Mouse (Mus musculus): ENCODE measurements around the gene Aunip. TPM values are rescaled to one million over a fixed set of nuclear protein-coding genes. Genes with fewer than 3 reads are reported as not detected.
"Not testable (repeated sequence)": the region's sequence is repeated elsewhere in the genome, so short reads cannot be mapped to it uniquely, and the experiment has no call there.

The Aunip gene
- polyA plus RNA-seq, 1 experiment from 2014 or later = 0.84 TPM

GRCm38 (mm10) chr4:134491716-134492115 lies 19.1 kb upstream of the Aunip start:
- Histone ChIP-seq H3K27ac (ENCODE audit: low read length) (no peak overlapping the region), H3K9me3 (ENCODE audit: low read length) (no peaks in the 10 kb centered on the region), H3K27me3 (replicated peaks; ENCODE audit: insufficient read depth, low read length) (no peaks in the 10 kb centered on the region), H3K4me2 (replicated peaks; ENCODE audit: low read depth, low read length) (no peak overlapping the region), H3K4me1 (ENCODE audit: insufficient read depth, low read depth, low read length) (peaks cover 14% of the 10 kb centered on the region; the same call in 1 of the 2 replicates), H3K9ac (replicated peaks; ENCODE audit: low read depth) (no peak overlapping the region), H3K4me3 (ENCODE audit: low read depth, low read length) (no peak overlapping the region), H3K36me3 (ENCODE audit: insufficient read depth, low read length) (no peaks in the 10 kb centered on the region)
- 36% methylated on average over 6 of the region's 6 CpGs for WGBS
- ATAC-seq = no peak
- TF ChIP-seq CTCF (IDR thresholded peaks at IDR 0.05) = no peak
- DNase-seq (ENCODE audit: low spot score) = no peak

GRCm38 (mm10) chr4:134494161-134494560 lies 16.6 kb upstream of the Aunip start:
- not testable (repeated sequence) for DNase-seq (ENCODE audit: low spot score); ATAC-seq; H3K9me3 ChIP-seq (ENCODE audit: low read length); H3K4me2 ChIP-seq (replicated peaks; ENCODE audit: low read depth, low read length); H3K27me3 ChIP-seq (replicated peaks; ENCODE audit: insufficient read depth, low read length); H3K4me3 ChIP-seq (ENCODE audit: low read depth, low read length); H3K36me3 ChIP-seq (ENCODE audit: insufficient read depth, low read length); H3K9ac ChIP-seq (replicated peaks; ENCODE audit: low read depth)
- peak overlapping the region; percentile 85; the same call in 1 of the 2 replicates for H3K27ac ChIP-seq (ENCODE audit: low read length)
- 94% methylated on average over 6 of the region's 6 CpGs for WGBS
- H3K4me1 ChIP-seq (ENCODE audit: insufficient read depth, low read depth, low read length) = peaks cover 17% of the 10 kb centered on the region; the same call in 1 of the 2 replicates

GRCm38 (mm10) chr4:134494780-134495545 lies 15.8 kb upstream of the Aunip start:
- H3K4me3 ChIP-seq (ENCODE audit: low read depth, low read length) = no peak overlapping the region
- H3K36me3 ChIP-seq (ENCODE audit: insufficient read depth, low read length) = no peaks in the 10 kb centered on the region
- no peak for TF ChIP-seq CTCF (IDR thresholded peaks at IDR 0.05)
- no peak for TF ChIP-seq EP300 (IDR thresholded peaks at IDR 0.05)
- no peaks in the 10 kb centered on the region for H3K27me3 ChIP-seq (replicated peaks; ENCODE audit: insufficient read depth, low read length)
- H3K27ac ChIP-seq (ENCODE audit: low read length) = peak overlapping the region; percentile 85
- H3K9me3 ChIP-seq (ENCODE audit: low read length) = no peaks in the 10 kb centered on the region
- no peak overlapping the region for H3K4me2 ChIP-seq (replicated peaks; ENCODE audit: low read depth, low read length)
- ATAC-seq (peak; percentile 41), DNase-seq (ENCODE audit: low spot score) (peak; percentile 70)
- no peak overlapping the region for H3K9ac ChIP-seq (replicated peaks; ENCODE audit: low read depth)
- WGBS = 38% methylated on average over 16 of the region's 16 CpGs
- H3K4me1 ChIP-seq (ENCODE audit: insufficient read depth, low read depth, low read length) = peaks cover 17% of the 10 kb centered on the region; the same call in 1 of the 2 replicates

- no peak overlapping the region for H3K9ac ChIP-seq (replicated peaks; ENCODE audit: low read depth)
Observed at GRCm38 (mm10) chr4:134495546-134495923, 15.3 kb upstream of the Aunip start.

GRCm38 (mm10) chr4:134496595-134497210 lies 14.1 kb upstream of the Aunip start, which contains the start of gene Paqr7:
Gene Paqr7, plus strand, starts transcription at chr4:134496697.
- ATAC-seq = peak; percentile 80
- DNase-seq (ENCODE audit: low spot score) = peak; percentile 85
- Histone ChIP-seq H3K36me3 (ENCODE audit: insufficient read depth, low read length) (no peaks in the 10 kb centered on the region), H3K9ac (replicated peaks; ENCODE audit: low read depth) (peak within 1 kb of the TSS; percentile 48), H3K27me3 (replicated peaks; ENCODE audit: insufficient read depth, low read length) (no peaks in the 10 kb centered on the region), H3K27ac (ENCODE audit: low read length) (peak within 1 kb of the TSS; percentile 85), H3K4me2 (replicated peaks; ENCODE audit: low read depth, low read length) (peak within 1 kb of the TSS; percentile 94), H3K4me3 (ENCODE audit: low read depth, low read length) (peak within 1 kb of the TSS; percentile 55), H3K4me1 (ENCODE audit: insufficient read depth, low read depth, low read length) (peaks cover 17% of the 10 kb centered on the region; the same call in 1 of the 2 replicates), H3K9me3 (ENCODE audit: low read length) (no peaks in the 10 kb centered on the region)
- 3% methylated on average over 34 of the region's 35 CpGs for WGBS
- peak; percentile 36; the same call in 1 of the 2 replicates for TF ChIP-seq EP300 (IDR thresholded peaks at IDR 0.05)
- peak; percentile 22 for TF ChIP-seq CTCF (IDR thresholded peaks at IDR 0.05)

More at GRCm38 (mm10) chr4:134495546-134495923, 15.3 kb upstream of the Aunip start:
- Histone ChIP-seq H3K9me3 (ENCODE audit: low read length) (no peaks in the 10 kb centered on the region), H3K4me2 (replicated peaks; ENCODE audit: low read depth, low read length) (no peak overlapping the region), H3K36me3 (ENCODE audit: insufficient read depth, low read length) (no peaks in the 10 kb centered on the region), H3K27me3 (replicated peaks; ENCODE audit: insufficient read depth, low read length) (no peaks in the 10 kb centered on the region), H3K4me1 (ENCODE audit: insufficient read depth, low read depth, low read length) (peaks cover 17% of the 10 kb centered on the region; the same call in 1 of the 2 replicates), H3K4me3 (ENCODE audit: low read depth, low read length) (no peak overlapping the region), H3K27ac (ENCODE audit: low read length) (peak overlapping the region; percentile 85)
- ATAC-seq (peak; percentile 23), DNase-seq (ENCODE audit: low spot score) (peak; percentile 56)
- TF ChIP-seq EP300 (IDR thresholded peaks at IDR 0.05) = peak; percentile 69
- TF ChIP-seq CTCF (IDR thresholded peaks at IDR 0.05) = no peak
- 42% methylated on average over 5 of the region's 5 CpGs for WGBS

- peak overlapping the region; percentile 55 for H3K4me3 ChIP-seq (ENCODE audit: low read depth, low read length)
- peak overlapping the region; percentile 94 for H3K4me2 ChIP-seq (replicated peaks; ENCODE audit: low read depth, low read length)
- no peaks in the 10 kb centered on the region for H3K27me3 ChIP-seq (replicated peaks; ENCODE audit: insufficient read depth, low read length)
- TF ChIP-seq EP300 (IDR thresholded peaks at IDR 0.05) (no peak), CTCF (IDR thresholded peaks at IDR 0.05) (no peak)
- DNase-seq (ENCODE audit: low spot score) (peak; percentile 52), ATAC-seq (no peak; the same call in 1 of the 2 replicates)
- no peaks in the 10 kb centered on the region for H3K9me3 ChIP-seq (ENCODE audit: low read length)
- H3K27ac ChIP-seq (ENCODE audit: low read length) = peak overlapping the region; percentile 85
- peaks cover 17% of the 10 kb centered on the region; the same call in 1 of the 2 replicates for H3K4me1 ChIP-seq (ENCODE audit: insufficient read depth, low read depth, low read length)
- H3K36me3 ChIP-seq (ENCODE audit: insufficient read depth, low read length) = no peaks in the 10 kb centered on the region
- WGBS = 7% methylated on average over 6 of the region's 6 CpGs
- peak overlapping the region; percentile 48 for H3K9ac ChIP-seq (replicated peaks; ENCODE audit: low read depth)
Observed at GRCm38 (mm10) chr4:134497223-134497622, 13.6 kb upstream of the Aunip start.

Data from lung, postnatal 0 days (tissue).